Mouse (Mus musculus): ENCODE results near the gene Igsf9. TPM values are rescaled to one million over a fixed set of nuclear protein-coding genes. Genes with fewer than 3 reads are reported as not detected.

Igsf9 gene
- polyA plus RNA-seq (2016; fragmentation: Nextera tagmentation; extraction: Ambion mirVana), result 92.8 and 95.9 TPM in 2 replicates

- peaks cover 26% of the 10 kb centered on the region for H3K36me3 ChIP-seq (replicated peaks)
- peaks cover 54% of the 10 kb centered on the region for H3K4me1 ChIP-seq
- DNase-seq (ENCODE audit: low spot score), result peak; percentile 98
- WGBS, result under 1% methylated on average over 38 of the region's 38 CpGs
- H3K27me3 ChIP-seq (replicated peaks; ENCODE audit: low read depth, poor library complexity, severe bottlenecking), result peaks cover 12% of the 10 kb centered on the region
- H3K4me3 ChIP-seq, result peak within 1 kb of the TSS; percentile 71
- H3K9me3 ChIP-seq, result no peaks in the 10 kb centered on the region
- H3K27ac ChIP-seq (replicated peaks), result peak within 1 kb of the TSS; percentile 91
Measured at GRCm38 (mm10) chr1:172481540-172482280, at the start of gene Igsf9. Gene Igsf9, plus strand, starts transcription at chr1:172481788.

- no peaks in the 10 kb centered on the region for H3K27me3 ChIP-seq (replicated peaks; ENCODE audit: low read depth, poor library complexity, severe bottlenecking)
- no peak overlapping the region for H3K4me3 ChIP-seq
- no peaks in the 10 kb centered on the region for H3K36me3 ChIP-seq (replicated peaks)
- WGBS, result 41% methylated on average over 4 of the region's 4 CpGs
- H3K4me1 ChIP-seq, result peaks cover 12% of the 10 kb centered on the region
- no peak for DNase-seq (ENCODE audit: low spot score)
- H3K9me3 ChIP-seq, result no peaks in the 10 kb centered on the region
- no peak overlapping the region for H3K27ac ChIP-seq (replicated peaks)
Measured at GRCm38 (mm10) chr1:172431836-172432586, 49.6 kb upstream of the Igsf9 start.

- WGBS, result 86% methylated on average over 3 of the region's 3 CpGs
- Histone ChIP-seq H3K4me3 (no peak overlapping the region), H3K27ac (replicated peaks) (no peak overlapping the region), H3K9me3 (no peaks in the 10 kb centered on the region), H3K36me3 (replicated peaks) (no peaks in the 10 kb centered on the region), H3K27me3 (replicated peaks; ENCODE audit: low read depth, poor library complexity, severe bottlenecking) (no peaks in the 10 kb centered on the region), H3K4me1 (peaks cover 12% of the 10 kb centered on the region)
- no peak for DNase-seq (ENCODE audit: low spot score)
Measured at GRCm38 (mm10) chr1:172432587-172432955, 49.0 kb upstream of the Igsf9 start.

GRCm38 (mm10) chr1:172433012-172433850 is 48.4 kb upstream of the Igsf9 start:
- DNase-seq (ENCODE audit: low spot score), result no peak
- no peaks in the 10 kb centered on the region for H3K9me3 ChIP-seq
- H3K4me1 ChIP-seq, result peaks cover 12% of the 10 kb centered on the region
- no peaks in the 10 kb centered on the region for H3K27me3 ChIP-seq (replicated peaks; ENCODE audit: low read depth, poor library complexity, severe bottlenecking)
- H3K4me3 ChIP-seq, result no peak overlapping the region
- H3K27ac ChIP-seq (replicated peaks), result no peak overlapping the region
- WGBS, result 87% methylated on average over 20 of the region's 20 CpGs
- no peaks in the 10 kb centered on the region for H3K36me3 ChIP-seq (replicated peaks)

- no peaks in the 10 kb centered on the region for H3K36me3 ChIP-seq (replicated peaks)
- no peaks in the 10 kb centered on the region for H3K9me3 ChIP-seq
- peaks cover 12% of the 10 kb centered on the region for H3K4me1 ChIP-seq
- no peak overlapping the region for H3K4me3 ChIP-seq
- 94% methylated on average over 4 of the region's 4 CpGs for WGBS
- DNase-seq (ENCODE audit: low spot score), result no peak
- H3K27ac ChIP-seq (replicated peaks), result no peak overlapping the region
- no peaks in the 10 kb centered on the region for H3K27me3 ChIP-seq (replicated peaks; ENCODE audit: low read depth, poor library complexity, severe bottlenecking)
Measured at GRCm38 (mm10) chr1:172433851-172434165, 47.8 kb upstream of the Igsf9 start.

GRCm38 (mm10) chr1:172436785-172437184 is 44.8 kb upstream of the Igsf9 start:
- H3K27ac ChIP-seq (replicated peaks), result no peak overlapping the region
- 49% methylated on average over 6 of the region's 6 CpGs for WGBS
- H3K36me3 ChIP-seq (replicated peaks), result no peaks in the 10 kb centered on the region
- H3K27me3 ChIP-seq (replicated peaks; ENCODE audit: low read depth, poor library complexity, severe bottlenecking), result no peaks in the 10 kb centered on the region
- H3K4me1 ChIP-seq, result peaks cover 11% of the 10 kb centered on the region
- no peak overlapping the region for H3K4me3 ChIP-seq
- DNase-seq (ENCODE audit: low spot score), result peak; percentile 25
- no peaks in the 10 kb centered on the region for H3K9me3 ChIP-seq

- Histone ChIP-seq H3K27ac (replicated peaks) (no peak overlapping the region), H3K36me3 (replicated peaks) (no peaks in the 10 kb centered on the region), H3K9me3 (no peaks in the 10 kb centered on the region), H3K4me3 (no peak overlapping the region), H3K4me1 (0 out of 2 replicates have a peak, but pooled peaks cover 3% of the 10 kb centered on the region), H3K27me3 (replicated peaks; ENCODE audit: low read depth, poor library complexity, severe bottlenecking) (no peaks in the 10 kb centered on the region)
- WGBS, result 72% methylated on average over 2 of the region's 2 CpGs
- no peak for DNase-seq (ENCODE audit: low spot score)
Measured at GRCm38 (mm10) chr1:172438621-172439020, 43.0 kb upstream of the Igsf9 start.

GRCm38 (mm10) chr1:172440521-172440920 is 41.1 kb upstream of the Igsf9 start:
- no peaks in the 10 kb centered on the region for H3K36me3 ChIP-seq (replicated peaks)
- DNase-seq (ENCODE audit: low spot score), result no peak
- 87% methylated on average over 3 of the region's 3 CpGs for WGBS
- 0 out of 2 replicates have a peak, but pooled peaks cover 3% of the 10 kb centered on the region for H3K4me1 ChIP-seq
- no peaks in the 10 kb centered on the region for H3K9me3 ChIP-seq
- H3K27ac ChIP-seq (replicated peaks), result no peak overlapping the region
- no peaks in the 10 kb centered on the region for H3K27me3 ChIP-seq (replicated peaks; ENCODE audit: low read depth, poor library complexity, severe bottlenecking)
- H3K4me3 ChIP-seq, result no peak overlapping the region

- 89% methylated on average over 9 of the region's 9 CpGs for WGBS
- Histone ChIP-seq H3K4me3 (no peak overlapping the region), H3K9me3 (no peaks in the 10 kb centered on the region), H3K4me1 (no peaks in the 10 kb centered on the region), H3K27me3 (replicated peaks; ENCODE audit: low read depth, poor library complexity, severe bottlenecking) (no peaks in the 10 kb centered on the region), H3K36me3 (replicated peaks) (no peaks in the 10 kb centered on the region), H3K27ac (replicated peaks) (no peak overlapping the region)
- no peak for DNase-seq (ENCODE audit: low spot score)
Measured at GRCm38 (mm10) chr1:172441935-172442445, 39.6 kb upstream of the Igsf9 start.

GRCm38 (mm10) chr1:172450226-172450625 is 31.4 kb upstream of the Igsf9 start:
- 21% methylated on average over 2 of the region's 2 CpGs for WGBS
- peaks cover 13% of the 10 kb centered on the region for H3K4me1 ChIP-seq
- no peak overlapping the region for H3K4me3 ChIP-seq
- DNase-seq (ENCODE audit: low spot score), result no peak
- H3K9me3 ChIP-seq, result no peaks in the 10 kb centered on the region
- no peak overlapping the region for H3K27ac ChIP-seq (replicated peaks)
- no peaks in the 10 kb centered on the region for H3K36me3 ChIP-seq (replicated peaks)
- no peaks in the 10 kb centered on the region for H3K27me3 ChIP-seq (replicated peaks; ENCODE audit: low read depth, poor library complexity, severe bottlenecking)

GRCm38 (mm10) chr1:172450848-172451470 is 30.6 kb upstream of the Igsf9 start:
- Histone ChIP-seq H3K36me3 (replicated peaks) (no peaks in the 10 kb centered on the region), H3K4me1 (peaks cover 19% of the 10 kb centered on the region), H3K27ac (replicated peaks) (no peak overlapping the region), H3K27me3 (replicated peaks; ENCODE audit: low read depth, poor library complexity, severe bottlenecking) (no peaks in the 10 kb centered on the region), H3K9me3 (no peaks in the 10 kb centered on the region), H3K4me3 (0 out of 2 replicates have a peak overlapping the region, but pooled peaks have one; percentile 6)
- DNase-seq (ENCODE audit: low spot score), result peak; percentile 43
- 18% methylated on average over 17 of the region's 17 CpGs for whole genome bisulfite sequencing

GRCm38 (mm10) chr1:172452911-172453310 is 28.7 kb upstream of the Igsf9 start:
- no peak overlapping the region for H3K4me3 ChIP-seq
- H3K9me3 ChIP-seq, result no peaks in the 10 kb centered on the region
- H3K27ac ChIP-seq (replicated peaks), result no peak overlapping the region
- peaks cover 21% of the 10 kb centered on the region for H3K4me1 ChIP-seq
- WGBS, result 70% methylated on average over 2 of the region's 2 CpGs
- H3K36me3 ChIP-seq (replicated peaks), result no peaks in the 10 kb centered on the region
- no peak for DNase-seq (ENCODE audit: low spot score)
- no peaks in the 10 kb centered on the region for H3K27me3 ChIP-seq (replicated peaks; ENCODE audit: low read depth, poor library complexity, severe bottlenecking)

Data from embryonic facial prominence, embryonic 10.5 days (tissue).